Mouse (Mus musculus) lung, adult 2 months (tissue): ENCODE measurements at regions not wholly inside any gene's neighbourhood (a gene's known extent, or its start where the extent isn't known, plus 50 kb on each side); places are given as distances from the start of the nearest gene placed in this dataset.

Experiments used
- DNase-seq: peaks from one replicate; pipeline ENCODE4 v3.0.0; 2022
- H3K4me1 ChIP-seq: fragments of 200-500 bp; 2 replicates; pipeline ENCODE4 v1.6.1; 2011; ENCODE audit warnings: low read length; ENCODE audit not compliant: control insufficient read depth, insufficient read depth
- H3K4me3 ChIP-seq: fragments of 200-500 bp; replicated peaks from 2 replicates; pipeline ENCODE3; 2011; ENCODE audit warnings: low read depth, mild to moderate bottlenecking, control low read depth, low read length; ENCODE audit errors: extremely low read depth
- CTCF ChIP-seq: fragments of 200-500 bp; IDR thresholded peaks from 2 replicates; pipeline ENCODE4 v1.5.1; 2011; ENCODE audit warnings: mild to moderate bottlenecking, low read length, control low read depth; ENCODE audit not compliant: insufficient read depth
- POLR2A ChIP-seq: fragments of 200-500 bp; IDR thresholded peaks from 2 replicates; pipeline ENCODE4 v1.6.1; 2011; ENCODE audit warnings: low read depth, mild to moderate bottlenecking, control low read depth, low read length, borderline replicate concordance; ENCODE audit errors: extremely low read depth
- WGBS: fragments of 180-500 bp; shearing (Covaris S2); methylation state at CpG from one replicate; pipeline ENCODE4 v1.1.7; 2018; 5-methylcytosine and 5-hydroxymethylcytosine counted together

DNA sequence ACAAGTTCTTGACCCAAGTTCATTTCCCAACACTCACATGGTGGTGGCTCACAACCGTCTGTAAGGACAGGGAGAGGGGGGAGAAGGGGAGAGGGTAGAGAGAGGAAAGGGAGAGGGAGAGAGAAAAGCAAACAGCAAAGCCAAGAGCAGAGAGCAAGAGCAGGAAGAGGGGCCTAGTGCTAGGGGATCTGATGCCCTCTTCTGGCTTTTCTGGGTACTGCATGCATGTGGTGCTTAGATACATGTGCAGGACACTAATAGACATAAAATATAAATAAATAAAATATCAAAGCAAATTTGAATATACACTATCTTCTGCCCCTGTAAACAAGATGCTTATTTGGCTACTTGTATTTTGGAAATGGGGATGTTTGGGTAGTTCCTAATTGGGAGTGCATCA, 91.2 kb downstream of the Rnf138rt1 start:
- peak; percentile 13 for DNase-seq
- 24% methylated on average over 1 of the region's 1 CpGs for WGBS
- no peak overlapping the region for H3K4me3 ChIP-seq
- H3K4me1 ChIP-seq = no peaks in the 10 kb centered on the region
- TF ChIP-seq CTCF = peak; percentile 45
- TF ChIP-seq POLR2A = no peak
